Mouse (Mus musculus): ENCODE results near the gene Ube2l6. TPM values are rescaled to one million over a fixed set of nuclear protein-coding genes. Genes with fewer than 3 reads are reported as not detected.

Gene Ube2l6
- total RNA-seq, 2 experiments from 2014 or later, result 312 to 424 TPM

Other genes with a start within 250 kb of the Ube2l6 start
- gene Ctnnd1, start 148.1 kb upstream of the Ube2l6 start, total RNA-seq (2015; ENCODE audit: low replicate concordance), result 11.2 and 15.1 TPM in 2 replicates
- gene Ctnnd1, start 148.1 kb upstream of the Ube2l6 start, total RNA-seq (2017; ENCODE audit: low replicate concordance), result 7.0 and 18.7 TPM in 2 replicates
- not detected in 2 replicates for gene Btbd18, start 139.7 kb upstream of the Ube2l6 start, total RNA-seq (2015; ENCODE audit: low replicate concordance)
- not detected in 2 replicates for gene Btbd18, start 139.7 kb upstream of the Ube2l6 start, total RNA-seq (2017; ENCODE audit: low replicate concordance)
- 59.8 and 66.2 TPM in 2 replicates for gene Selenoh, start 128.1 kb upstream of the Ube2l6 start, total RNA-seq (2015; ENCODE audit: low replicate concordance)
- 21.6 and 28.2 TPM in 2 replicates for gene Selenoh, start 128.1 kb upstream of the Ube2l6 start, total RNA-seq (2017; ENCODE audit: low replicate concordance)
- gene Gm28635, start 120.8 kb upstream of the Ube2l6 start, total RNA-seq (2015; ENCODE audit: low replicate concordance), result not detected in 2 replicates
- gene Gm28635, start 120.8 kb upstream of the Ube2l6 start, total RNA-seq (2017; ENCODE audit: low replicate concordance), result 1.1 TPM in 1 of 2 replicates, not detected in the other
- gene Med19, start 120.4 kb upstream of the Ube2l6 start, total RNA-seq (2015; ENCODE audit: low replicate concordance), result 29.3 and 36.0 TPM in 2 replicates
- 42.9 and 47.5 TPM in 2 replicates for gene Med19, start 120.4 kb upstream of the Ube2l6 start, total RNA-seq (2017; ENCODE audit: low replicate concordance)
- 52.4 and 74.6 TPM in 2 replicates for gene Tmx2, start 119.7 kb upstream of the Ube2l6 start, total RNA-seq (2015; ENCODE audit: low replicate concordance)
- gene Tmx2, start 119.7 kb upstream of the Ube2l6 start, total RNA-seq (2017; ENCODE audit: low replicate concordance), result 42.6 and 43.2 TPM in 2 replicates
- 67.0 and 77.5 TPM in 2 replicates for gene Zdhhc5, start 83.6 kb upstream of the Ube2l6 start, total RNA-seq (2015; ENCODE audit: low replicate concordance)
- 83.7 and 85.0 TPM in 2 replicates for gene Zdhhc5, start 83.6 kb upstream of the Ube2l6 start, total RNA-seq (2017; ENCODE audit: low replicate concordance)
- 67.4 and 70.0 TPM in 2 replicates for gene Clp1, start 71.5 kb upstream of the Ube2l6 start, total RNA-seq (2015; ENCODE audit: low replicate concordance)
- 26.2 and 54.4 TPM in 2 replicates for gene Clp1, start 71.5 kb upstream of the Ube2l6 start, total RNA-seq (2017; ENCODE audit: low replicate concordance)
- gene Ypel4, start 64.8 kb upstream of the Ube2l6 start, total RNA-seq (2015; ENCODE audit: low replicate concordance), result 377 and 399 TPM in 2 replicates
- gene Ypel4, start 64.8 kb upstream of the Ube2l6 start, total RNA-seq (2017; ENCODE audit: low replicate concordance), result 327 and 382 TPM in 2 replicates
- not detected in 2 replicates for gene Gm19426, start 55.2 kb upstream of the Ube2l6 start, total RNA-seq (2015; ENCODE audit: low replicate concordance)
- not detected in 2 replicates for gene Gm19426, start 55.2 kb upstream of the Ube2l6 start, total RNA-seq (2017; ENCODE audit: low replicate concordance)
- gene Serping1, start 23.4 kb upstream of the Ube2l6 start, total RNA-seq (2015; ENCODE audit: low replicate concordance), result 0.72 and 12.6 TPM in 2 replicates
- 1.8 and 3.8 TPM in 2 replicates for gene Serping1, start 23.4 kb upstream of the Ube2l6 start, total RNA-seq (2017; ENCODE audit: low replicate concordance)
- not detected in 2 replicates for gene Smtnl1, start 23.8 kb downstream of the Ube2l6 start, total RNA-seq (2015; ENCODE audit: low replicate concordance)
- gene Smtnl1, start 23.8 kb downstream of the Ube2l6 start, total RNA-seq (2017; ENCODE audit: low replicate concordance), result not detected in 2 replicates
- 16.8 and 17.3 TPM in 2 replicates for gene Timm10, start 28.2 kb downstream of the Ube2l6 start, total RNA-seq (2015; ENCODE audit: low replicate concordance)
- gene Timm10, start 28.2 kb downstream of the Ube2l6 start, total RNA-seq (2017; ENCODE audit: low replicate concordance), result 6.5 TPM in 1 of 2 replicates, not detected in the other
- gene Slc43a1, start 40.0 kb downstream of the Ube2l6 start, total RNA-seq (2015; ENCODE audit: low replicate concordance), result 716 and 794 TPM in 2 replicates
- 395 and 487 TPM in 2 replicates for gene Slc43a1, start 40.0 kb downstream of the Ube2l6 start, total RNA-seq (2017; ENCODE audit: low replicate concordance)
- not detected in 2 replicates for gene Rtn4rl2, start 87.9 kb downstream of the Ube2l6 start, total RNA-seq (2015; ENCODE audit: low replicate concordance)
- gene Rtn4rl2, start 87.9 kb downstream of the Ube2l6 start, total RNA-seq (2017; ENCODE audit: low replicate concordance), result not detected in 2 replicates
- 480 and 538 TPM in 2 replicates for gene Slc43a3, start 137.8 kb downstream of the Ube2l6 start, total RNA-seq (2015; ENCODE audit: low replicate concordance)
- 432 and 465 TPM in 2 replicates for gene Slc43a3, start 137.8 kb downstream of the Ube2l6 start, total RNA-seq (2017; ENCODE audit: low replicate concordance)
- gene Prg2, start 181.6 kb downstream of the Ube2l6 start, total RNA-seq (2015; ENCODE audit: low replicate concordance), result 91.5 and 93.5 TPM in 2 replicates
- gene Prg2, start 181.6 kb downstream of the Ube2l6 start, total RNA-seq (2017; ENCODE audit: low replicate concordance), result 123 and 136 TPM in 2 replicates
- gene Prg3, start 189.4 kb downstream of the Ube2l6 start, total RNA-seq (2015; ENCODE audit: low replicate concordance), result 3.4 and 10.1 TPM in 2 replicates
- gene Prg3, start 189.4 kb downstream of the Ube2l6 start, total RNA-seq (2017; ENCODE audit: low replicate concordance), result 8.2 and 32.4 TPM in 2 replicates
- gene Ssrp1, start 238.4 kb downstream of the Ube2l6 start, total RNA-seq (2015; ENCODE audit: low replicate concordance), result 112 TPM in 2 replicates
- 221 and 237 TPM in 2 replicates for gene Ssrp1, start 238.4 kb downstream of the Ube2l6 start, total RNA-seq (2017; ENCODE audit: low replicate concordance)
- 1.1 and 1.3 TPM in 2 replicates for gene P2rx3, start 238.6 kb downstream of the Ube2l6 start, total RNA-seq (2015; ENCODE audit: low replicate concordance)
- not detected in 2 replicates for gene P2rx3, start 238.6 kb downstream of the Ube2l6 start, total RNA-seq (2017; ENCODE audit: low replicate concordance)
- 1.1 TPM in 1 of 2 replicates, not detected in the other for gene Tnks1bp1, start 249.2 kb downstream of the Ube2l6 start, total RNA-seq (2015; ENCODE audit: low replicate concordance)
- 0.23 and 2.6 TPM in 2 replicates for gene Tnks1bp1, start 249.2 kb downstream of the Ube2l6 start, total RNA-seq (2017; ENCODE audit: low replicate concordance)

Measured in erythroid progenitor cell, adult 5-6 weeks (primary cell).